Mouse (Mus musculus): ENCODE measurements around the gene Nck2. TPM values are rescaled to one million over a fixed set of nuclear protein-coding genes. Genes with fewer than 3 reads are reported as not detected.

Gene Nck2
- polyA plus RNA-seq, 1 experiment from 2014 or later = 35.6 TPM

DNA sequence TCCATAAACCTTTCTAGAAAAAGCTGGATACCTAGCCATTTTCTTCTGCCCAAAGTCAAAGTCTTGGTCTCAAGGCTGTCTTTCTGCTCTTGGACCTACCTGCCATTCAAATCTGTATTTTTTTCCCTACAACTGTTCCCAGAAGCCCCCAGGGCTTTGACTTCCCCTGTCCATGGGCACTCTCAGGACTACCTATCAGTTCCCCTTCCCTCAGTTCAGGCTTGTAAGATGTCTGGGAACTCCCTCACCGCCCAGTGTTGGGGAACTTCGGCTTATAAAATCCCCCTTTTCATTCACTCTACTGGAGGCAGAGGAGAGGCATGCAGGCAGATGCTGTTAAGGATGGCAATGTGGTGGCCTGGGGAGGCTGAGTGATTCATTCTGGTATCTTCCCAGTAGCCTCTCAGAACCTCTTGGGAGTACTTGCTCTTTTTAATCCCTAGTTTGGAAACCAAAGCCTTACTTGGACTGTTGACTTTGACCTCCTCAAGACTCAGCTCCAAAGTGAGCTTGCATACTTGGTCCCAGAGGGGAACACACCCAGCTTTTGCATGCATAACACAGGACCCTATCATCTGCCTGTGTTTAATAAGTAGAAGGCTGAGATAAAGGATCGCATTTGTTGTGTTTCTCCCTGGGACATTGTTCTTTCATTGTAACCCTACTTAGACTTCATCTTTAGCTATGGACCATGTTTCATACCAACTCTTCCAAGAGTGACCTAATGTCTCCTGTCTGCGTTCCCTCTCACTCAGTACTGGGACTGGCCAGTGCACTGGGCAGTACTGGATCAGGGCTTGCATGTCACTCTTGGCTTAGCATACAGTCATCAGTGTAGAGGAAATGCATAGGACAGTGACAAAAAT is 27.0 kb downstream of the Nck2 start:
- Histone ChIP-seq H3K36me3 (no peaks in the 10 kb centered on the region), H3K27me3 (replicated peaks) (no peaks in the 10 kb centered on the region), H3K4me1 (replicated peaks) (peaks cover 74% of the 10 kb centered on the region), H3K9ac (no peak overlapping the region), H3K4me3 (no peak overlapping the region), H3K27ac (ENCODE audit: poor library complexity, severe bottlenecking) (no peak overlapping the region), H3K9me3 (replicated peaks) (no peaks in the 10 kb centered on the region), H3K4me2 (no peak overlapping the region)
- WGBS = 77% methylated on average over 4 of the region's 4 CpGs
- no peak for ATAC-seq (ENCODE audit: insufficient number of reproducible peaks, low FRiP score)

DNA sequence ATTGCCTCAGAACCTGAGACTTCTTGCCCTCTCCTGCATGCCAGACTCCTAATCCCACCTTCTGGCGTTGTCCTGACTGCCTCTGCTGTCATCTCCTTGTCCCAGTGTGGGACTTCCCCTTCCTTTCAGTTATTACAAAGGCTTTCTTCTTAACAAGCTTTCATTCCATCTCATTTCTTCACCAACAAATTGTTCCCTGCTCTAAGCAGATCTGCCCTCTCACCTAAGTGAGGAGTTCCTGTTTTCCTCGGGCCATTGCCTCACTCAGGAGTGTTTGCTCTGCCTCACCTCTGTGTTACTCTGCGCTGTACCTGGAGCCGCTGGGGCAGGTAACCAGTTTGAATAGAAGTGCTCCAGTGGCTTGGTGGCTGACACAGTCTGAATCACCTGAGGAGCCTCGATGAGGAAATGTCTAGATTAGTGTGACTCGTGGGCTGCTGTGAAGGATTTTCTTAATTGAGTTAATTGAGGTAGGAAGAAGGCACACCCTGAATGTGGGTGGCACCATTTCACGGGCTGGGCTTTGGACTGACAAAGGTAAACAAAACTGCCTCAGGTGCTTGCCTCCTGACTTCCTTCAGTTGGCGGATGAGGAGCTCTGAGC is 27.8 kb downstream of the Nck2 start:
- no peak for ATAC-seq (ENCODE audit: insufficient number of reproducible peaks, low FRiP score)
- H3K27ac ChIP-seq (ENCODE audit: poor library complexity, severe bottlenecking) = no peak overlapping the region
- peaks cover 70% of the 10 kb centered on the region for H3K4me1 ChIP-seq (replicated peaks)
- no peaks in the 10 kb centered on the region for H3K27me3 ChIP-seq (replicated peaks)
- no peak overlapping the region for H3K4me3 ChIP-seq
- no peak overlapping the region for H3K9ac ChIP-seq
- WGBS = 71% methylated on average over 8 of the region's 8 CpGs
- H3K9me3 ChIP-seq (replicated peaks) = no peaks in the 10 kb centered on the region
- no peaks in the 10 kb centered on the region for H3K36me3 ChIP-seq
- no peak overlapping the region for H3K4me2 ChIP-seq

DNA sequence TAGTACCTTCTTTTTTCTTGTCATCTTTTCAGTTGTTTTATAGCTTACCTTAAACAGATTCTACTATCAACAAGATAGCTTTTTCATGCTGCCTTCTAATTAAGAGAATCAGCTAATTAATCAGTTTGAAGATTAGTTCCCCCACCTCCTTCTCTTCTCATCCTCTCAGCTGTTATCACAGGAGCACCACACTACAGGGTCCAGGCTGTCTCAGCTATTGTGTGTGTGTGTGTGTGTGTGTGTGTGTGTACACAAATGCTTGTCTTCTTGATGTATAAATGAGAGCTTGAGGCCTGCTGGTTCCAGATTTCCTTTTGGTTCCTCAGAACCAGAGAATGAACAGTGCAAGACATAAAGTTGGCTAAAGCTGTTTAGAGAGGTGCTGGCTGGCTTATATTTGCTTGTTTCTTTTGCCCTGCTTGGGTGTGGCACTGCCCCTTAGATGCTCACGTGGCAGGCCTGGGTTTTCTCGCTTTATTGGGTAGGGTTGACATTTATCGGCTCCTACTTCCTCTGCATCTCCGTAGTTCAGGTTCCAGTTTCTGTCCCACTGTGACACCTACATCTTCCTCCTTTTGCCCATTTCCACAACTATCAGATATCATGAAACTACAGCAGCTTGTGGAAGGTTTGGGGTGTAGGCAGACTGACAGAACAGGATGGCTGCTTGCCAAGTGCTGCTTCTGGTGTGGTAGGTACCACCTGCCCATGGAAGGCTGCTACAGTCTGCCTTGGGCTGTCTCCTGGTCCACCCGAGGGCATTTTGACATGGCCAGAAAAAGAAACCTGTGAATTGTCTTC is 29.6 kb downstream of the Nck2 start:
- H3K27me3 ChIP-seq (replicated peaks) = no peaks in the 10 kb centered on the region
- no peak overlapping the region for H3K4me3 ChIP-seq
- no peaks in the 10 kb centered on the region for H3K9me3 ChIP-seq (replicated peaks)
- H3K4me1 ChIP-seq (replicated peaks) = peaks cover 53% of the 10 kb centered on the region
- peak overlapping the region; percentile 55; the same call in 1 of the 2 replicates for H3K27ac ChIP-seq (ENCODE audit: poor library complexity, severe bottlenecking)
- H3K4me2 ChIP-seq = no peak overlapping the region
- 0 out of 2 replicates have a peak, but pooled peaks have one; percentile 16 for ATAC-seq (ENCODE audit: insufficient number of reproducible peaks, low FRiP score)
- 58% methylated on average over 5 of the region's 5 CpGs for WGBS
- no peaks in the 10 kb centered on the region for H3K36me3 ChIP-seq
- peak overlapping the region; percentile 34; the same call in 1 of the 2 replicates for H3K9ac ChIP-seq

DNA sequence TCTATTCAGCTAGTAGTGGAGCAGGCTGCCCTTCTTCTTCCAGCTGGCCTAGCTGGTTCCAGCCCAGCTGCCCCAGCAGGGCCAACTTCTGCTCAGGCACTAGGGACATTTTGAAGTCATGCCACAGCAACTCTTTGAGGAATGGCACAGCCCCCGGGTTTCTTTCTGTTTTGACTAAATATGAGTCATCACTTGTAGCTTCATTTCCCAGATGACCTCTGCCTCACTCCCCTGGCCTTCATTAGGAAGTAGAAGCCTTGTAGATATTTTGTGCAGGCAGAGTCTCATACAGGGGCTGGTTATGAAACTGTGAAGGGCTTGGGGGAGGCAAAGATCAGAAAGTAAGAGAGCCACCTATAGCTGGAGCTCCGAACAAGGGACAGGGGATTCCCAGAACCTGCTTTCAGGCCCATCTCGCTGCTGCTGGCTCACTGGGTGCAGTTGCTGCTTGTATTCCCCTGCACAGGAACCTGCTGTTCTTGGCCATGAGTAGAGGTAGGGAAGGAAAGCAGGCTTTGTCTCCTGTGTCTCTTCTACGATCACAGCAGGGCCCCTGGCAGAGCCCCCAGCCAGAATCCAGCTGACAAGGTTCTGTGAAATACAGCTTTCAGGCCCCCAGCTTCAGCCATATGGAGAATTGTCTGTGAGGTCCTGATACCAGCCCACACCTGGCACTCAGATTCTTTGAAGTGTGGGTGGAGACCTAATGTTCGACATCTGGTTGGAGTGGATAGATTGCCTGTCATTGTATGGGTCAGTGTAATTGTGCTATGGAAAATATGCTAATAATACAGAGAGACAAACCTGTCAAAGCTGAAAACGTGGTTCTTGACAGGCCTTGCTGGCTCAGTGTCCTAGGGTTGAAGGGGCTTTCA is 30.4 kb downstream of the Nck2 start:
- peak overlapping the region; percentile 34 for H3K9ac ChIP-seq
- H3K4me1 ChIP-seq (replicated peaks) = peaks cover 51% of the 10 kb centered on the region
- no peaks in the 10 kb centered on the region for H3K9me3 ChIP-seq (replicated peaks)
- peak overlapping the region; percentile 55; the same call in 1 of the 2 replicates for H3K27ac ChIP-seq (ENCODE audit: poor library complexity, severe bottlenecking)
- H3K36me3 ChIP-seq = no peaks in the 10 kb centered on the region
- H3K27me3 ChIP-seq (replicated peaks) = no peaks in the 10 kb centered on the region
- H3K4me3 ChIP-seq = no peak overlapping the region
- WGBS = 58% methylated on average over 6 of the region's 6 CpGs
- no peak overlapping the region for H3K4me2 ChIP-seq
- peak; percentile 31; the same call in 1 of the 2 replicates for ATAC-seq (ENCODE audit: insufficient number of reproducible peaks, low FRiP score)

DNA sequence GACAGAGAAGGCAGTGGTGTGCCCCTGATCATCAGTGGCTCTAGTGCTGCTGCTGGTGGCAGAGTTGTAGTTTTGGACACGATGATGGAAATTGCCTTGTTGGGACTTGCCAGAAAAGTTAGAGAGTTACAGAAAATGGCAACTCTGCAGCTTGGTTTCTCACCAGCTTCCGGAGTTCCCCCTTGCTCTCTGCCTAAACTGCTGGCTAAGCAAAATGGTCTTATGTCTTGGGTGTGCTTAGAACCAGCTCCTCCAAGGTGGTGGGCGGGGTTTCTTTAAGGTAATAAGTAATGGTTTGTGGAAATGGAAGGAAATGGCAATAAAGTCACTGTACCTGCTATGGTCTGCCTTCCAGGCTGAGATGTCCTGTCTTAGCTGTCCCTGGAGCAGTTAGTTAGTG is 33.6 kb downstream of the Nck2 start:
- ATAC-seq (ENCODE audit: insufficient number of reproducible peaks, low FRiP score) = no peak
- no peaks in the 10 kb centered on the region for H3K36me3 ChIP-seq
- H3K4me1 ChIP-seq (replicated peaks) = peaks cover 38% of the 10 kb centered on the region
- no peak overlapping the region for H3K9ac ChIP-seq
- no peak overlapping the region for H3K4me2 ChIP-seq
- no peak overlapping the region for H3K4me3 ChIP-seq
- H3K27ac ChIP-seq (ENCODE audit: poor library complexity, severe bottlenecking) = no peak overlapping the region
- 85% methylated on average over 3 of the region's 3 CpGs for WGBS
- no peaks in the 10 kb centered on the region for H3K27me3 ChIP-seq (replicated peaks)
- no peaks in the 10 kb centered on the region for H3K9me3 ChIP-seq (replicated peaks)

DNA sequence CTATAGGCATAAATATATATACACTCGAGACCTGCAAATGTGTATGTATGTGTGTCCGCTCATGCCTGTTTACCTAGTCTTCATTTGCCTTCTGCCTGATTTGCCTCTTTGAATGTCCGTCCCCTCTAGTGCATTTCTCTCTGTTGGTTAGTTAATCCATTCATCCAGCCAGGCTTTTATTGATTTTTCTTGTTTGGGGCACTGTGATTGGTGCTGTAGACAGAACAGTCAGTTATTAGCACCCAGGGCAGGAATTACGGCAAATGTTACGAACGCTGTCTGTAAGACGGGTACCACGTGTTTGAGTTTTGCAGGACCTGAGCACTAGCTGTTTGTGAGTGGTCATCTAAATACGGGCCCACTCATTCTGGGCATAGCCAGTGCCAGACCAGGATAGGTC is 40.8 kb downstream of the Nck2 start:
- H3K36me3 ChIP-seq = no peaks in the 10 kb centered on the region
- ATAC-seq (ENCODE audit: insufficient number of reproducible peaks, low FRiP score) = no peak
- 96% methylated on average over 9 of the region's 9 CpGs for WGBS

DNA sequence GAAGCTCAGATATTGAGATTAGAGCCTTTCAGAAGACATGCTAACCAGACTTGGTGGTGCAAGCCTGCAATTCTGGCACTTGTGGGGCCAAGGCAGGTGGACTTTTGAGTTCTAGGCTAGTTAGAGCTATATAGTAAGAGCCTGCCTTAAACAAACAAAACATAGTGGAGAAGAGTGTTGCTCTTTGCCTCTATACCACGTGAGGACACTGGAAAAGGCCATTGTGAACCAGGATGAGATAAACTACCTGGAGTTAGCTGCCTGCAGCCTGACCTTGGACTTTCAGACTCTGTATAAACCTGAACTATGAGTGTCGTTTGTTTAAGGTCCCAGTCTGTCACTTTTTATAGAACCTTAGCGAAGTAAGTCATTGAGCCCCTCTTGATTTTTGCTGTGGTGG is 42.1 kb downstream of the Nck2 start:
- no peak for ATAC-seq (ENCODE audit: insufficient number of reproducible peaks, low FRiP score)
- H3K9me3 ChIP-seq (replicated peaks) = no peaks in the 10 kb centered on the region

More for the DNA sequence above, 40.8 kb downstream of the Nck2 start:
- no peak overlapping the region for H3K27ac ChIP-seq (ENCODE audit: poor library complexity, severe bottlenecking)
- no peak overlapping the region for H3K9ac ChIP-seq
- peaks cover 30% of the 10 kb centered on the region for H3K4me1 ChIP-seq (replicated peaks)
- H3K4me2 ChIP-seq = no peak overlapping the region
- no peaks in the 10 kb centered on the region for H3K9me3 ChIP-seq (replicated peaks)
- H3K27me3 ChIP-seq (replicated peaks) = no peaks in the 10 kb centered on the region
- no peak overlapping the region for H3K4me3 ChIP-seq

DNA sequence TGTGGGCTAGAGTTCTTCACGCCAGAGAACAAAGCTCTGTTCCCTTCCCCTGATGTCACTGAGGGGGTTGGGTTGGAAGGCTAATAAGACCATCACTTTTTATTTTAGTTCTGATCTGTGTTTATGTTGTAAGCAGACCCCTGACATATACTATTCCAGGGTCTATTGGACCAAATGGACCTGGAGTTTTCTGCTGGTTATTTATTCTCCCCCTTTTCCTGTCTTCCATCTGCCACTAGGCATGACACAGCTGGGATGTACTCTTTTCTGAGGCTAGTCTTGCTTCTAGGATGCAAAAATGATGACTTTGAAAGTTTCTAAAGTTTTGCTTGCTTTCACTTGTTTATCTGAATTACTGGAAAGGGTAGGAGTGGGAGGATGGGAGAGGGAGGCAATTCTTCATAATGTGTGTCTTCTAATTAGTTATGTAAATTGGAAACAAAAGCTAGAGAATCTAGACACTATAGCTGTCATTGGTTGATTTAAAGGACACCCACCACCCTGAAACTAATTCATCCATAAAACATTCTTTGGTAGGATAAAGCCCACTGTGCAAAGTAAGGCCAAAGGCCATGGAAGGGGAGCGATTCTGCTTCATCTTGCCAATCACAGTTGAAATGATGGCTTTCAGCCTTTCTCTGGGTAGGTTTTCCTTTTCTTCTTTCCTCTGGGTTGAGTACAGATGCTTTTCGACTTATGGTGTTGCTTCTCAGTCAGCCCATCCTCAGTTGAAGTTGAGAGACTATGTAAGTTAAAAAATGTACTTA is 42.8 kb downstream of the Nck2 start:
- WGBS = 84% methylated on average over 3 of the region's 3 CpGs
- no peak overlapping the region for H3K4me2 ChIP-seq
- no peak overlapping the region for H3K9ac ChIP-seq
- peaks cover 31% of the 10 kb centered on the region for H3K4me1 ChIP-seq (replicated peaks)
- no peaks in the 10 kb centered on the region for H3K9me3 ChIP-seq (replicated peaks)
- no peak overlapping the region for H3K4me3 ChIP-seq
- ATAC-seq (ENCODE audit: insufficient number of reproducible peaks, low FRiP score) = no peak
- H3K27me3 ChIP-seq (replicated peaks) = no peaks in the 10 kb centered on the region
- H3K36me3 ChIP-seq = 0 out of 2 replicates have a peak, but pooled peaks cover 3% of the 10 kb centered on the region
- no peak overlapping the region for H3K27ac ChIP-seq (ENCODE audit: poor library complexity, severe bottlenecking)

More for the DNA sequence above, 42.1 kb downstream of the Nck2 start:
- Histone ChIP-seq H3K4me2 (no peak overlapping the region), H3K27me3 (replicated peaks) (no peaks in the 10 kb centered on the region), H3K9ac (no peak overlapping the region), H3K27ac (ENCODE audit: poor library complexity, severe bottlenecking) (no peak overlapping the region), H3K4me3 (no peak overlapping the region), H3K36me3 (no peaks in the 10 kb centered on the region), H3K4me1 (replicated peaks) (peaks cover 27% of the 10 kb centered on the region)
- 69% methylated on average over 3 of the region's 3 CpGs for WGBS

DNA sequence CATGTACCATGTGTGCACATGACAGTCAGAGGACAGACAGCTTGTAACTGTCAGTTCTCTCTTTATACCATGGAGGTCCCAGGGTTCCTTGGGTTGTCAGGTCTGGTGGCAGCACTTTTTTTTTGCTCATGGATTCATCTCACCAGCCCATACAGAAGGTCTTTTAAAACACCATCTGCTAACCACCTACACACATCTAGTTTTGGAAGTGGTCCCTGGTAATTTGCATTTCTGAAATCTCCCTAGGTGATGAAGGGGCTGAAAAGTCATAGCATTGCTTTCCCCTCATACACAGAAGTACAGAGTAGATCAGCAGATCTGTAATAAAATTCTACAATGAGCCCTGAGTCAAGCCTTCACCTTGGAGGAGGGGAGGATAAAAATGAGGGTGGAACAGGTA is 44.9 kb downstream of the Nck2 start:
- H3K36me3 ChIP-seq = 0 out of 2 replicates have a peak, but pooled peaks cover 3% of the 10 kb centered on the region
- no peaks in the 10 kb centered on the region for H3K27me3 ChIP-seq (replicated peaks)
- H3K4me3 ChIP-seq = no peak overlapping the region
- H3K4me2 ChIP-seq = no peak overlapping the region
- H3K9ac ChIP-seq = no peak overlapping the region
- no peak for ATAC-seq (ENCODE audit: insufficient number of reproducible peaks, low FRiP score)
- H3K27ac ChIP-seq (ENCODE audit: poor library complexity, severe bottlenecking) = no peak overlapping the region
- H3K4me1 ChIP-seq (replicated peaks) = peaks cover 25% of the 10 kb centered on the region
- no peaks in the 10 kb centered on the region for H3K9me3 ChIP-seq (replicated peaks)
